Mouse (Mus musculus): ENCODE measurements around the gene Gm20388. TPM values are rescaled to one million over a fixed set of nuclear protein-coding genes. Genes with fewer than 3 reads are reported as not detected.

Gm20388 gene
- polyA plus RNA-seq, 1 experiment: 23.9 TPM

DNA sequence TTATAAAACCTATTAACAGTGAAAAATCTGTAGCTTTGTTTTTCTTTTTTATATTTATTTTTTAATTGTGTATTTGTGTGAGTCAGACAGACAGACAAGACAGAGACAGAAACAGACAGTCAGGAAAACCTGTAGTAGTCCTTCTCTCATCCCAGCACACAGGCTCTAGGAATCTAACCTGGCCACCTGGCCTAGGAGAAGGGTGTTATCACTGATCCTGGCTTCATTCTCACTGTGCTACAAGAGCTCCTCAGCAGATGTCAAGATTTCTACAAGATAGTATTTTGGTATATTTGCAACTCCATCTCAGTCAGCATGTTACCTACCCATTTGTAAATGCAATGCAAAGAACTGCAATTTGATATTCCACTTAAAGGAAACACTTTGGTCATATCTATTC is 3100.7 kb downstream of the Gm20388 start:
- TF ChIP-seq CTCF (IDR thresholded peaks at IDR 0.05; ENCODE audit: extremely low read depth, insufficient read depth, low read length) (no peak), POLR2A (IDR thresholded peaks at IDR 0.05; ENCODE audit: extremely low read depth, insufficient read depth, low read length) (no peak)
- Histone ChIP-seq H3K4me1 (ENCODE audit: control insufficient read depth, insufficient read depth, low read length) (peaks cover 7% of the 10 kb centered on the region), H3K27ac (ENCODE audit: insufficient read depth, low read length) (no peak overlapping the region), H3K4me3 (ENCODE audit: insufficient read depth, low read length) (no peak overlapping the region)

- Histone ChIP-seq H3K27ac (ENCODE audit: insufficient read depth, low read length) (no peak overlapping the region), H3K4me3 (ENCODE audit: insufficient read depth, low read length) (no peak overlapping the region), H3K4me1 (ENCODE audit: control insufficient read depth, insufficient read depth, low read length) (peaks cover 12% of the 10 kb centered on the region)
- TF ChIP-seq CTCF (IDR thresholded peaks at IDR 0.05; ENCODE audit: extremely low read depth, insufficient read depth, low read length) (no peak), POLR2A (IDR thresholded peaks at IDR 0.05; ENCODE audit: extremely low read depth, insufficient read depth, low read length) (no peak)
Measured at GRCm38 (mm10) chr8:123014429-123014828, 3103.8 kb downstream of the Gm20388 start.

GRCm38 (mm10) chr8:123015074-123015473 is 3104.4 kb downstream of the Gm20388 start:
- TF ChIP-seq POLR2A (IDR thresholded peaks at IDR 0.05; ENCODE audit: extremely low read depth, insufficient read depth, low read length) (no peak), CTCF (IDR thresholded peaks at IDR 0.05; ENCODE audit: extremely low read depth, insufficient read depth, low read length) (no peak)
- H3K4me3 ChIP-seq (ENCODE audit: insufficient read depth, low read length): no peak overlapping the region
- peaks cover 14% of the 10 kb centered on the region for H3K4me1 ChIP-seq (ENCODE audit: control insufficient read depth, insufficient read depth, low read length)
- no peak overlapping the region for H3K27ac ChIP-seq (ENCODE audit: insufficient read depth, low read length)

DNA sequence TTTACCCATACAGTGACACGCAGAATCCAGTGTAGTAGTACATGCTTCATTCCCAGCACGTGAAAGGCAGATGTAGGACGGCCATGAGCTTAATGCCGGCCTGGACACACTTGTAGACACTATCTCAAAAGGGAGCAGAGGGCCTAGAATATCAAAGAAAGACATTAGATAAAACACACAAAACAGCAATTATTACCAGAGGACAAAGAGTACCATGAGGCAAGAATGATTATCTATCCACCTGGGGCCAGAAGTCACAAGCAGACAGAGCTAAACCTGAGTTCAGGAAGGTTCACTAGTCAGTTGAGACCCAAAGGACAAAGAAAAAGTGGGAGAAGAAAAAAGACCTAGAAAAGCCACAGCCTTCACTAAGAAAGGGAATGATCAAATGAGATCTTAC is 3106.5 kb downstream of the Gm20388 start:
- H3K4me1 ChIP-seq (ENCODE audit: control insufficient read depth, insufficient read depth, low read length): peaks cover 17% of the 10 kb centered on the region
- H3K27ac ChIP-seq (ENCODE audit: insufficient read depth, low read length): no peak overlapping the region
- TF ChIP-seq POLR2A (IDR thresholded peaks at IDR 0.05; ENCODE audit: extremely low read depth, insufficient read depth, low read length) (no peak), CTCF (IDR thresholded peaks at IDR 0.05; ENCODE audit: extremely low read depth, insufficient read depth, low read length) (no peak)
- no peak overlapping the region for H3K4me3 ChIP-seq (ENCODE audit: insufficient read depth, low read length)

- no peak overlapping the region for H3K27ac ChIP-seq (ENCODE audit: insufficient read depth, low read length)
Measured at GRCm38 (mm10) chr8:123018484-123019164, 3108.0 kb downstream of the Gm20388 start.

GRCm38 (mm10) chr8:123020084-123020483 is 3109.4 kb downstream of the Gm20388 start:
- no peak for TF ChIP-seq POLR2A (IDR thresholded peaks at IDR 0.05; ENCODE audit: extremely low read depth, insufficient read depth, low read length)
- TF ChIP-seq CTCF (IDR thresholded peaks at IDR 0.05; ENCODE audit: extremely low read depth, insufficient read depth, low read length): no peak
- Histone ChIP-seq H3K27ac (ENCODE audit: insufficient read depth, low read length) (no peak overlapping the region), H3K4me3 (ENCODE audit: insufficient read depth, low read length) (no peak overlapping the region), H3K4me1 (ENCODE audit: control insufficient read depth, insufficient read depth, low read length) (peaks cover 12% of the 10 kb centered on the region)

More at GRCm38 (mm10) chr8:123018484-123019164, 3108.0 kb downstream of the Gm20388 start:
- no peak overlapping the region for H3K4me3 ChIP-seq (ENCODE audit: insufficient read depth, low read length)
- H3K4me1 ChIP-seq (ENCODE audit: control insufficient read depth, insufficient read depth, low read length): peaks cover 17% of the 10 kb centered on the region
- TF ChIP-seq POLR2A (IDR thresholded peaks at IDR 0.05; ENCODE audit: extremely low read depth, insufficient read depth, low read length) (no peak), CTCF (IDR thresholded peaks at IDR 0.05; ENCODE audit: extremely low read depth, insufficient read depth, low read length) (no peak)

GRCm38 (mm10) chr8:123020859-123021258 is 3110.2 kb downstream of the Gm20388 start:
- Histone ChIP-seq H3K27ac (ENCODE audit: insufficient read depth, low read length) (no peak overlapping the region), H3K4me3 (ENCODE audit: insufficient read depth, low read length) (no peak overlapping the region), H3K4me1 (ENCODE audit: control insufficient read depth, insufficient read depth, low read length) (peaks cover 11% of the 10 kb centered on the region)
- no peak for TF ChIP-seq POLR2A (IDR thresholded peaks at IDR 0.05; ENCODE audit: extremely low read depth, insufficient read depth, low read length)
- TF ChIP-seq CTCF (IDR thresholded peaks at IDR 0.05; ENCODE audit: extremely low read depth, insufficient read depth, low read length): no peak

- Histone ChIP-seq H3K4me3 (ENCODE audit: insufficient read depth, low read length) (no peak overlapping the region), H3K27ac (ENCODE audit: insufficient read depth, low read length) (no peak overlapping the region), H3K4me1 (ENCODE audit: control insufficient read depth, insufficient read depth, low read length) (peaks cover 10% of the 10 kb centered on the region)
- TF ChIP-seq POLR2A (IDR thresholded peaks at IDR 0.05; ENCODE audit: extremely low read depth, insufficient read depth, low read length) (no peak), CTCF (IDR thresholded peaks at IDR 0.05; ENCODE audit: extremely low read depth, insufficient read depth, low read length) (no peak)
Measured at GRCm38 (mm10) chr8:123021259-123021658, 3110.6 kb downstream of the Gm20388 start.

DNA sequence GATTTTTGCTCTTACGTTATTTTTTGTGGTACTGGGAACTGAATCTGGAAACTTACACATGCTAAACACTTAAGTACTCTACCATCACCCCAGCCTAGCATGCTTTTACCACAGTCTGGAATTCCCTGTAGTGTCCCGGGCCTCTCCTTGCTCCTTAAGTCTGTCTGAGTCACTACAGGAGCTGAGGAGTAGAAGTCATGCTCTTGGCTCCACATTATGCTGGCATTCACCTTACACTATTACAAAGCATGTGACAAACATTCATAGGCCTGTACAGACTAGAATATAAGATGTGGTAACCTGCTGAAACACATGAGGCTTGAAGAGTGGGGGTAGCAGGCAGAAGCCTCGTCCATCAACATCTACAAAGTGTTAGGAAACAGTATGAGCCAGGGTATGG is 3112.1 kb downstream of the Gm20388 start:
- no peak overlapping the region for H3K27ac ChIP-seq (ENCODE audit: insufficient read depth, low read length)
- H3K4me3 ChIP-seq (ENCODE audit: insufficient read depth, low read length): no peak overlapping the region
- H3K4me1 ChIP-seq (ENCODE audit: control insufficient read depth, insufficient read depth, low read length): peaks cover 10% of the 10 kb centered on the region
- TF ChIP-seq POLR2A (IDR thresholded peaks at IDR 0.05; ENCODE audit: extremely low read depth, insufficient read depth, low read length): no peak
- no peak for TF ChIP-seq CTCF (IDR thresholded peaks at IDR 0.05; ENCODE audit: extremely low read depth, insufficient read depth, low read length)

DNA sequence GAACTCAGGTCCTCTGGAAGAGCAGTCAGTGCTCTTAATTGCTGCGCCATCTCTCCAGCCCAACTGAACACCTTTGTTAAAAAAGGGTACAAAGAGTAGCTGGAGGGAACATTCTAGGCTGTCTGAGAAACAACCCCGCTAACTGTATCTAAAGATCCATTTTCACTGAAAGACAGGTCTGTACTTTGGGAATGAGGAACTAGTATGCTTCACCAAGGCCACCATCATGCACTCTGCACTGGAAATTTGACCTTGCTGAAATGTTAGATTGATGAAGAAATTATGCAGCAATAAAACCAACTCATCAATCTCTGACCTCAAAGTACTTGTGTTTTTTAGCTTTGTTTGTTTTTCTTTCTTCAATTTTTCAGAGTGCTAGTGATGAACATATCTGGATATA is 3113.6 kb downstream of the Gm20388 start:
- no peak for TF ChIP-seq CTCF (IDR thresholded peaks at IDR 0.05; ENCODE audit: extremely low read depth, insufficient read depth, low read length)
- no peak for TF ChIP-seq POLR2A (IDR thresholded peaks at IDR 0.05; ENCODE audit: extremely low read depth, insufficient read depth, low read length)
- H3K4me3 ChIP-seq (ENCODE audit: insufficient read depth, low read length): no peak overlapping the region
- H3K4me1 ChIP-seq (ENCODE audit: control insufficient read depth, insufficient read depth, low read length): peaks cover 7% of the 10 kb centered on the region
- H3K27ac ChIP-seq (ENCODE audit: insufficient read depth, low read length): no peak overlapping the region

All from cortical plate, adult 2 months (tissue).